Mouse (Mus musculus) lung, adult 2 months (tissue): ENCODE data around the gene Ctsz.

Experiments used
- CTCF ChIP-seq: fragments of 200-500 bp; IDR thresholded peaks from 2 replicates; pipeline ENCODE4 v1.5.1; 2011; ENCODE audit warnings: mild to moderate bottlenecking, low read length, control low read depth; ENCODE audit not compliant: insufficient read depth
- POLR2A ChIP-seq: fragments of 200-500 bp; IDR thresholded peaks from 2 replicates; pipeline ENCODE4 v1.6.1; 2011; ENCODE audit warnings: low read depth, mild to moderate bottlenecking, control low read depth, low read length, borderline replicate concordance; ENCODE audit errors: extremely low read depth

DNA sequence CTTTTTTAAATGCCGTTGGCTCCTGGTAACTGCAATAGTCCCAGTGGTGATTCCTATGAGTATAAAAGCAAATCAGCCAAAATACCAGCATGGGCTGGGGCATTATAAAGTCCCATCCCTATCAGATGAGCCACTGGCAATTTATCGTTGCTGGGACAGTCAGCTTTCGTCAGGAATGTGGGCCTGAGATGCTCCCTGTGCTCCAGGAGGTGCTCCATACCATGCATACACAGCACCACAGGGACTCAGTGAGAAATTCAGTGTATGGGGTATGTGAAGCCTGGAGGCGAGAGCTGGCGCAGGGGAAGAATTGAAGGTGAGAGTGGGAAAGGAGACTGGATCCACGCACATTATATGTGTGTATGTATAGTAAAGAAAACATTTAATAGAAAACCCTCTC lies 41.0 kb downstream of the Ctsz start:
- TF ChIP-seq CTCF (no peak), POLR2A (no peak)
